Mouse (Mus musculus): Measurements from ENCODE around the gene Nfil3.

DNA sequence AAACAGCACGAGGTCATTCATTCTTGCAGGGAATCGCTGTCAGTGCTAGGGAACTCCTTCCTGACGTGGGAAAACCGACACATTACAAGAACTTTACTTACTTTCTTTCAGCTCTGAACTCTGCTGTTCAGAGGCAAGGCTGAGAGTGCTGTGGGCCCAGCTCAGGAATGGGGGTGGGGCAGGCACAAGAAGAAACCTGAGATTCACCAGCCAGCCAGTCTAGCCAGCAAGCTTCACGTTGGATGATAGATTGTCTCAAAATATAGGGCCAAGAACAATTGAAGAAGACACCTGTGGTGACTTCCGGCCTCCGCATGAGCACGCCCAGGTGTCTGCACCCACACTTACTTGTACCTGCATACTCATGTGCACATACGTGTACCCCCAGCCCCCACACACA lies 9.3 kb upstream of the Nfil3 start:
- no peak for TF ChIP-seq ETS1 (IDR thresholded peaks at IDR 0.05; ENCODE audit: low read depth, low read length)
- no peak for TF ChIP-seq NRF1 (IDR thresholded peaks at IDR 0.05; ENCODE audit: insufficient read depth, low read depth, low read length, poor library complexity, severe bottlenecking)
- no peak for TF ChIP-seq UBTF (IDR thresholded peaks at IDR 0.05; ENCODE audit: borderline replicate concordance, insufficient read depth, low read depth, low read length)
- TF ChIP-seq RAD21 (IDR thresholded peaks at IDR 0.05; ENCODE audit: low read depth, low read length): no peak
- no peak for TF ChIP-seq EP300 (IDR thresholded peaks at IDR 0.05; ENCODE audit: low read depth in 1 of 2, low read length in 2 of 2)
- no peak for TF ChIP-seq SIN3A (IDR thresholded peaks at IDR 0.05; ENCODE audit: low read length)
- no peak for TF ChIP-seq CTCF (IDR thresholded peaks at IDR 0.05 in 2 of 3, conservative IDR thresholded peaks at IDR 0.05 in 1 of 3; ENCODE audit: control insufficient read depth in 1 of 3, insufficient read depth in 1 of 3, low read depth in 2 of 3, low read length in 3 of 3, poor library complexity in 1 of 3, severe bottlenecking in 1 of 3)
- no peak for TF ChIP-seq GATA1 (IDR thresholded peaks at IDR 0.05; ENCODE audit: low read depth, low read length)
- no peak for TF ChIP-seq POLR2A (IDR thresholded peaks at IDR 0.05; ENCODE audit: control insufficient read depth in 1 of 2, insufficient read depth in 1 of 2, low read depth in 1 of 2, low read length in 2 of 2, poor library complexity in 1 of 2)
- no peak for TF ChIP-seq MXI1 (IDR thresholded peaks at IDR 0.05; ENCODE audit: low read depth, low read length)
- no peak for TF ChIP-seq MAZ (IDR thresholded peaks at IDR 0.05; ENCODE audit: low read depth, low read length)
- TF ChIP-seq MEF2A (IDR thresholded peaks at IDR 0.05; ENCODE audit: extremely low read depth, insufficient replicate concordance, low read depth, low read length, poor library complexity, severe bottlenecking): no peak
- no peak for TF ChIP-seq MYC (IDR thresholded peaks at IDR 0.05; ENCODE audit: low read depth, low read length)
- TF ChIP-seq KAT2A (conservative IDR thresholded peaks at IDR 0.05; ENCODE audit: low read depth, low read length): no peak
